In the genomic region with DNA sequence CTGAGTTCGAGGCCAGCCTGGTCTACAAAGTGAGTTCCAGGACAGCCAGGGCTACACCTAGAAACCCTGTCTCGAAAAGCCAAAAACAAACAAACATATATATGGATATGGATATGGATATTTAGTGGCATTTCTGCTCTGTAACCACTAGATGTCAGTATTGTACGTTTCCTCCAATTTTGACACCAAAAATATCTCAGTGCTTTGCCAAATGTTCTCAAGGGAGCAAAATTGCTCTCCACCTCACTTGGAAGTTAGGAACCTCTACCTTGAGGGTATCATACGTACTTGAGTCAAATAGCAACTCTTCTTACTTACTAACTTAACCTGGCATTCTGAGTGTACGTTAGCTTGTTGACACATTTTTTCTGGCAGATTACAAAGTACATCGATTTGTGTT, we compare ENCODE assay signal across 15 mouse cellular contexts. TPM values are rescaled to one million over a fixed set of nuclear protein-coding genes. Genes with fewer than 3 reads are reported as not detected.
DNase-seq lines count a peak whose midpoint lies in the region; ATAC-seq and TF ChIP-seq lines count a peak whose summit lies in the region.
"Had no signal": no experiment of that assay in that cellular context is flagged by ENCODE, and none has a peak within 500 bp of the region (broad histone marks: within the 10 kb centered on the region; RNA-seq: fewer than 3 reads in every experiment).

No protein-coding gene starts in this region.

- peaks cover 22% of the 10 kb centered on the region for H3K27me3 ChIP-seq in Patski
- H3K27me3 ChIP-seq: embryonic facial prominence, embryonic 15.5 days had no signal

- peak; percentile 72 for TF ChIP-seq CTCF in left cerebral cortex, adult 2 months (IDR thresholded peaks at IDR 0.05)
- TF ChIP-seq CTCF in Patski (IDR thresholded peaks at IDR 0.05), result peak; percentile 56

- POLR2A ChIA-PET in Patski (lab: Charles Lee), result no interaction called here

- in situ Hi-C loops in Patski (cut with MboI; ENCODE audit: low pct_unique_long_range_greater_than_20kb), result no loop called here

- H3K4me3 ChIP-seq in left cerebral cortex, adult 2 months, result no peak overlapping the region
- H3K4me3 ChIP-seq: embryonic facial prominence, embryonic 15.5 days had no signal

- peak; percentile 25 for DNase-seq in CD4-positive, CD25-positive, alpha-beta regulatory T cell, adult 2 months (ENCODE audit: low read depth, low spot score)
- no peak for DNase-seq in left cerebral cortex, adult 2 months (ENCODE audit: extremely low spot score in 1 of 2, low spot score in 2 of 2)
- DNase-seq in left cerebral cortex, postnatal 10 days (ENCODE audit: extremely low spot score in 1 of 2, low spot score in 2 of 2), result no peak
- DNase-seq in Patski (ENCODE audit: low read depth, low spot score), result no peak
- DNase-seq in induced T-regulatory cell, adult 2 months (ENCODE audit: low read depth), result peak; percentile 47
- DNase-seq in lung, postnatal 4 days, result no peak
- DNase-seq in layer of hippocampus, adult 8-10 months (ENCODE audit: low spot score in 2 of 2), result no peak
- DNase-seq: adrenal gland, postnatal 10 days; layer of hippocampus, postnatal 36 days had no signal

- intact Hi-C loops in left cerebral cortex, adult 2 months (cut with DNase I), result loop anchor here (10.0 kb wide), 2 partner anchors 328 to 408 kb away; no protein-coding TSS in a partner anchor
- intact Hi-C loops in left cerebral cortex, postnatal 10 days (cut with DNase I), result no loop called here

- H3K27ac ChIP-seq in left cerebral cortex, adult 2 months, result no peak overlapping the region
- H3K27ac ChIP-seq: embryonic facial prominence, embryonic 15.5 days had no signal

- CTCF ChIA-PET in Patski (lab: Charles Lee), result no interaction called here

- no peak for ATAC-seq in CD4-positive, CD25-positive, alpha-beta regulatory T cell, adult 4 months
- no peak for ATAC-seq in Patski

RNA-seq across cellular contexts. Expression of a gene that starts 15.2 kb away (rescaled TPM):
- polyA plus RNA-seq in CD4-positive, CD25-positive, alpha-beta regulatory T cell, adult 4 months (2017; shearing (Covaris generic)), result not detected
- not detected for total RNA-seq in left cerebral cortex, adult 2 months (2021)
- under 1 TPM; 0.28 to 0.39 TPM for total RNA-seq in left cerebral cortex, postnatal 10 days (2021)
- not detected for polyA plus RNA-seq in Patski (2021)
- 1 to 10 TPM in 2 of 4 experiments, under 1 TPM in 1, not detected in 1; 0.50 to 2.0 (median 1.5) TPM for total RNA-seq in layer of hippocampus, adult 8-10 months (2022)
- total RNA-seq: granulocyte monocyte progenitor cell, adult 5-6 weeks had no signal
- polyA plus RNA-seq: embryonic facial prominence, embryonic 15.5 days; intestine, embryonic 14.5 days; neural tube, embryonic 14.5 days; stomach, embryonic 14.5 days had no signal

Comparison
In these comparisons a context has a peak if more than half of its experiments do, and no peak if none do; other contexts are left out.
1. DNase-seq: peak in CD4-positive, CD25-positive, alpha-beta regulatory T cell, adult 2 months (single experiment) and induced T-regulatory cell, adult 2 months (single experiment); none in left cerebral cortex, adult 2 months (0 of 2), left cerebral cortex, postnatal 10 days (0 of 2), Patski (single experiment), lung, postnatal 4 days (0 of 2) and layer of hippocampus, adult 8-10 months (0 of 2).